Mouse (Mus musculus) small intestine, adult 2 months (tissue): ENCODE results near the gene Trpc2.

Experiments
- CTCF ChIP-seq: fragments of 200-500 bp; IDR thresholded peaks from 2 replicates; pipeline ENCODE4 v1.5.1; 2012; ENCODE audit warnings: low read depth, mild to moderate bottlenecking, control low read depth, inconsistent platforms, low read length, moderate library complexity, mixed read lengths; ENCODE audit not compliant: insufficient replicate concordance, insufficient read length; ENCODE audit errors: extremely low read depth
- POLR2A ChIP-seq: fragments of 200-500 bp; IDR thresholded peaks from 2 replicates; pipeline ENCODE4 v1.6.1; 2012; ENCODE audit warnings: low read depth, mild to moderate bottlenecking, control low read depth, inconsistent platforms, low read length, moderate library complexity

DNA sequence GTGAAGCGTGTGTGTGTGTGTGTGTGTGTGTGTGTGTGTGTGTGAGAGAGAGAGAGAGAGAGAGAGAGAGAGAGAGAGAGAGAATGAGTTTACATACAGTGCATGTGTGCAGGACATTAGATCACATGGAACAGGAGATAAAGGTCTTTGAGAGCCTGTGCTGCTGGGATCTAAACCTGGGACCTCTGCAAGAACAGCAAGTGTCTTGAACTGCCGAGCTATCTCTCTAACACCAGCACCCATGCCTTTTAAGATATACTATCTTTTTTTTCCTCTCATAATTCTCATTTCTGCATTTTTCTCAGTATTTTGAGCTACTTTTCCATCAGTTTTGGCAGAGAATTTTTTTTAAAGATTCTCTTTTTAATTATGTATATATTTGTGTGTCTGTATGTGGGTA is 20.6 kb downstream of the Trpc2 start:
- no peak for TF ChIP-seq POLR2A
- TF ChIP-seq CTCF: no peak
